Mouse (Mus musculus) heart, embryonic 11.5 days (tissue): ENCODE measurements around the gene Ak1. TPM values are rescaled to one million over a fixed set of nuclear protein-coding genes. Genes with fewer than 3 reads are reported as not detected.
A peak's percentile ranks its signal among the peaks of the same experiment; 100 is the strongest.

Experiments
- ATAC-seq: fragments of 200-750 bp; cut with Nextera tagmentation; replicated peaks from 2 replicates; pipeline ENCODE4 v1.8.0; 2017; ENCODE audit warnings: moderate library complexity; ENCODE audit not compliant: insufficient number of reproducible peaks, low FRiP score, low TSS enrichment
- H3K27ac ChIP-seq: fragments of 300-500 bp; sonication (generic); 2 replicates; pipeline ENCODE4 v1.5.1; 2014; ENCODE audit warnings: mild to moderate bottlenecking, low read depth, low read length
- H3K27me3 ChIP-seq: fragments of 300-500 bp; sonication (generic); 2 replicates; pipeline ENCODE4 v1.6.1; 2014; ENCODE audit warnings: mild to moderate bottlenecking, low read length, mixed read lengths; ENCODE audit not compliant: control insufficient read depth, insufficient read depth
- H3K36me3 ChIP-seq: fragments of 300-500 bp; sonication (generic); 2 replicates; pipeline ENCODE4 v1.6.1; 2014; ENCODE audit warnings: mild to moderate bottlenecking, low read length, moderate library complexity, mixed read lengths; ENCODE audit not compliant: control insufficient read depth, insufficient read depth
- H3K4me1 ChIP-seq: fragments of 300-500 bp; sonication (generic); 2 replicates; pipeline ENCODE4 v1.6.1; 2014; ENCODE audit warnings: low read length; ENCODE audit not compliant: control insufficient read depth, insufficient read depth
- H3K4me2 ChIP-seq: fragments of 300-500 bp; sonication (generic); 2 replicates; pipeline ENCODE4 v1.6.1; 2014; ENCODE audit warnings: mild to moderate bottlenecking, moderate library complexity
- H3K4me3 ChIP-seq: fragments of 300-500 bp; sonication (generic); 2 replicates; pipeline ENCODE4 v1.5.1; 2014; ENCODE audit warnings: low read depth, low read length
- H3K9ac ChIP-seq: fragments of 300-500 bp; sonication (generic); 2 replicates; pipeline ENCODE4 v1.6.1; 2014; ENCODE audit warnings: mild to moderate bottlenecking, low read depth, low read length, moderate library complexity
- H3K9me3 ChIP-seq: fragments of 300-500 bp; sonication (generic); replicated peaks from 2 replicates; pipeline ENCODE4 v1.6.1; 2016; ENCODE audit warnings: low read length; ENCODE audit not compliant: control insufficient read depth
- WGBS: fragments of 180-500 bp; shearing (Covaris S2); extraction: QIAGEN DNeasy Blood & Tissue Kit; methylation state at CpG from one replicate; pipeline ENCODE4 v1.1.7; 2014; ENCODE audit not compliant: insufficient replicate concordance; 5-methylcytosine and 5-hydroxymethylcytosine counted together
- polyA plus RNA-seq: library from polyadenylated mRNA; unstranded; fragments of >200 nt; fragmentation: Nextera tagmentation; extraction: Ambion mirVana; gene quantifications from 2 replicates; pipeline ENCODE4 v1.2.1, GENCODE M21; 2014

Gene Ak1
- polyA plus RNA-seq, 1 experiment from 2014 or later: 212 TPM

- Histone ChIP-seq H3K27me3 (no peaks in the 10 kb centered on the region), H3K27ac (peak overlapping the region; percentile 87), H3K36me3 (0 out of 2 replicates have a peak, but pooled peaks cover 2% of the 10 kb centered on the region), H3K4me3 (peak overlapping the region; percentile 88), H3K9me3 (no peaks in the 10 kb centered on the region), H3K4me1 (peaks cover 31% of the 10 kb centered on the region), H3K9ac (peak overlapping the region; percentile 83), H3K4me2 (peak overlapping the region; percentile 95)
- ATAC-seq: no peak; the same call in 1 of the 2 replicates
- 5% methylated on average over 34 of the region's 34 CpGs for WGBS
These were observed 14.2 kb upstream of the Ak1 start for GRCm38 (mm10) chr2:32607262-32607947.

GRCm38 (mm10) chr2:32608141-32608777 lies 13.3 kb upstream of the Ak1 start:
- peak overlapping the region; percentile 87 for H3K27ac ChIP-seq
- H3K9me3 ChIP-seq: no peaks in the 10 kb centered on the region
- 3% methylated on average over 25 of the region's 25 CpGs for WGBS
- H3K4me1 ChIP-seq: peaks cover 31% of the 10 kb centered on the region
- peak overlapping the region; percentile 52 for H3K9ac ChIP-seq
- peak overlapping the region; percentile 88 for H3K4me3 ChIP-seq
- peak; percentile 75 for ATAC-seq
- H3K27me3 ChIP-seq: no peaks in the 10 kb centered on the region
- H3K36me3 ChIP-seq: 0 out of 2 replicates have a peak, but pooled peaks cover 6% of the 10 kb centered on the region
- peak overlapping the region; percentile 95 for H3K4me2 ChIP-seq

GRCm38 (mm10) chr2:32608778-32609435 lies 12.7 kb upstream of the Ak1 start:
- ATAC-seq: peak; percentile 60

GRCm38 (mm10) chr2:32610610-32611229 lies 10.8 kb upstream of the Ak1 start:
- 11% methylated on average over 23 of the region's 23 CpGs for WGBS
- ATAC-seq: no peak
- no peak overlapping the region for H3K9ac ChIP-seq
- peaks cover 11% of the 10 kb centered on the region for H3K36me3 ChIP-seq
- H3K4me2 ChIP-seq: peak overlapping the region; percentile 59
- peaks cover 31% of the 10 kb centered on the region for H3K4me1 ChIP-seq
- no peak overlapping the region for H3K27ac ChIP-seq
- H3K27me3 ChIP-seq: no peaks in the 10 kb centered on the region
- peak overlapping the region; percentile 36 for H3K4me3 ChIP-seq
- H3K9me3 ChIP-seq: no peaks in the 10 kb centered on the region

More at GRCm38 (mm10) chr2:32608778-32609435, 12.7 kb upstream of the Ak1 start:
- Histone ChIP-seq H3K27me3 (no peaks in the 10 kb centered on the region), H3K9ac (peak overlapping the region; percentile 52), H3K4me2 (peak overlapping the region; percentile 95), H3K36me3 (0 out of 2 replicates have a peak, but pooled peaks cover 6% of the 10 kb centered on the region), H3K27ac (peak overlapping the region; percentile 87), H3K9me3 (no peaks in the 10 kb centered on the region), H3K4me3 (peak overlapping the region; percentile 88), H3K4me1 (peaks cover 31% of the 10 kb centered on the region)
- WGBS: 34% methylated on average over 18 of the region's 18 CpGs

GRCm38 (mm10) chr2:32612274-32612673 lies 9.3 kb upstream of the Ak1 start:
- H3K27ac ChIP-seq: no peak overlapping the region
- H3K27me3 ChIP-seq: no peaks in the 10 kb centered on the region
- H3K36me3 ChIP-seq: peaks cover 14% of the 10 kb centered on the region
- 61% methylated on average over 26 of the region's 26 CpGs for WGBS
- no peak overlapping the region for H3K4me2 ChIP-seq
- no peaks in the 10 kb centered on the region for H3K9me3 ChIP-seq
- no peak for ATAC-seq
- no peak overlapping the region for H3K9ac ChIP-seq
- H3K4me3 ChIP-seq: no peak overlapping the region
- peaks cover 31% of the 10 kb centered on the region for H3K4me1 ChIP-seq

- H3K27ac ChIP-seq: no peak overlapping the region
- 98% methylated on average over 1 of the region's 1 CpGs for WGBS
- no peak overlapping the region for H3K4me2 ChIP-seq
- ATAC-seq: no peak
- H3K36me3 ChIP-seq: peaks cover 21% of the 10 kb centered on the region
- peaks cover 33% of the 10 kb centered on the region for H3K4me1 ChIP-seq
- H3K4me3 ChIP-seq: no peak overlapping the region
- H3K27me3 ChIP-seq: no peaks in the 10 kb centered on the region
- H3K9me3 ChIP-seq: no peaks in the 10 kb centered on the region
- H3K9ac ChIP-seq: no peak overlapping the region
These were observed 4.4 kb upstream of the Ak1 start for GRCm38 (mm10) chr2:32617109-32617508.

- H3K4me3 ChIP-seq: no peak overlapping the region
- H3K27me3 ChIP-seq: no peaks in the 10 kb centered on the region
- no peak for ATAC-seq
- H3K4me2 ChIP-seq: no peak overlapping the region
- no peak overlapping the region for H3K9ac ChIP-seq
- no peak overlapping the region for H3K27ac ChIP-seq
- WGBS: 93% methylated on average over 4 of the region's 4 CpGs
- no peaks in the 10 kb centered on the region for H3K9me3 ChIP-seq
- H3K4me1 ChIP-seq: peaks cover 36% of the 10 kb centered on the region
- H3K36me3 ChIP-seq: peaks cover 19% of the 10 kb centered on the region
These were observed 4.0 kb upstream of the Ak1 start for GRCm38 (mm10) chr2:32617601-32618000.

- no peaks in the 10 kb centered on the region for H3K9me3 ChIP-seq
- H3K27me3 ChIP-seq: no peaks in the 10 kb centered on the region
- no peak overlapping the region for H3K9ac ChIP-seq
- H3K36me3 ChIP-seq: peaks cover 18% of the 10 kb centered on the region
- no peak overlapping the region for H3K4me2 ChIP-seq
- H3K27ac ChIP-seq: no peak overlapping the region
- ATAC-seq: no peak
- H3K4me3 ChIP-seq: no peak overlapping the region
- peaks cover 36% of the 10 kb centered on the region for H3K4me1 ChIP-seq
- 82% methylated on average over 9 of the region's 9 CpGs for WGBS
These were observed 3.5 kb upstream of the Ak1 start for GRCm38 (mm10) chr2:32618051-32618450.
